Mouse (Mus musculus) heart, embryonic 16.5 days (tissue): ENCODE measurements around the gene Ppp4r1. TPM values are rescaled to one million over a fixed set of nuclear protein-coding genes. Genes with fewer than 3 reads are reported as not detected.

Source experiments
- ATAC-seq: fragments of 200-750 bp; cut with Nextera tagmentation; replicated peaks from 2 replicates; pipeline ENCODE4 v1.8.0; 2017; ENCODE audit warnings: moderate number of reproducible peaks; ENCODE audit not compliant: insufficient read depth, low FRiP score; ENCODE audit errors: extremely low read depth
- H3K27ac ChIP-seq: fragments of 300-500 bp; sonication (generic); 2 replicates; pipeline ENCODE4 v1.5.1; 2014; ENCODE audit warnings: mild to moderate bottlenecking, low read length, control low read depth, moderate library complexity
- H3K27me3 ChIP-seq: fragments of 300-500 bp; sonication (generic); 2 replicates; pipeline ENCODE4 v1.6.1; 2014; ENCODE audit warnings: low read length, mixed read lengths; ENCODE audit not compliant: control insufficient read depth, insufficient read depth
- H3K36me3 ChIP-seq: fragments of 300-500 bp; sonication (generic); 2 replicates; pipeline ENCODE4 v1.6.1; 2014; ENCODE audit not compliant: control insufficient read depth, insufficient read depth
- H3K4me1 ChIP-seq: fragments of 300-500 bp; sonication (generic); 2 replicates; pipeline ENCODE4 v1.6.1; 2014; ENCODE audit warnings: low read length, mixed read lengths; ENCODE audit not compliant: control insufficient read depth, insufficient read depth
- H3K4me2 ChIP-seq: fragments of 300-500 bp; sonication (generic); 2 replicates; pipeline ENCODE4 v1.6.1; 2014; ENCODE audit warnings: low read depth, mild to moderate bottlenecking, control low read depth, low read length
- H3K4me3 ChIP-seq: fragments of 300-500 bp; sonication (generic); 2 replicates; pipeline ENCODE4 v1.5.1; 2014; ENCODE audit warnings: mild to moderate bottlenecking, control low read depth, low read length
- H3K9ac ChIP-seq: fragments of 300-500 bp; sonication (generic); 2 replicates; pipeline ENCODE4 v1.6.1; 2014; ENCODE audit warnings: low read length, control low read depth
- H3K9me3 ChIP-seq: fragments of 300-500 bp; sonication (generic); replicated peaks from 2 replicates; pipeline ENCODE4 v1.6.1; 2016; ENCODE audit warnings: low read length; ENCODE audit not compliant: control insufficient read depth
- WGBS: fragments of 180-500 bp; shearing (Covaris S2); extraction: QIAGEN DNeasy Blood & Tissue Kit; methylation state at CpG from one replicate; pipeline ENCODE4 v1.1.7; 2014; 5-methylcytosine and 5-hydroxymethylcytosine counted together
- polyA plus RNA-seq: library from polyadenylated mRNA; unstranded; fragments of >200 nt; fragmentation: Nextera tagmentation; extraction: Ambion mirVana; gene quantifications from 2 replicates; pipeline ENCODE4 v1.2.1, GENCODE M21; 2015

Gene Ppp4r1
- 27.3 and 31.1 TPM in 2 replicates for polyA plus RNA-seq

DNA sequence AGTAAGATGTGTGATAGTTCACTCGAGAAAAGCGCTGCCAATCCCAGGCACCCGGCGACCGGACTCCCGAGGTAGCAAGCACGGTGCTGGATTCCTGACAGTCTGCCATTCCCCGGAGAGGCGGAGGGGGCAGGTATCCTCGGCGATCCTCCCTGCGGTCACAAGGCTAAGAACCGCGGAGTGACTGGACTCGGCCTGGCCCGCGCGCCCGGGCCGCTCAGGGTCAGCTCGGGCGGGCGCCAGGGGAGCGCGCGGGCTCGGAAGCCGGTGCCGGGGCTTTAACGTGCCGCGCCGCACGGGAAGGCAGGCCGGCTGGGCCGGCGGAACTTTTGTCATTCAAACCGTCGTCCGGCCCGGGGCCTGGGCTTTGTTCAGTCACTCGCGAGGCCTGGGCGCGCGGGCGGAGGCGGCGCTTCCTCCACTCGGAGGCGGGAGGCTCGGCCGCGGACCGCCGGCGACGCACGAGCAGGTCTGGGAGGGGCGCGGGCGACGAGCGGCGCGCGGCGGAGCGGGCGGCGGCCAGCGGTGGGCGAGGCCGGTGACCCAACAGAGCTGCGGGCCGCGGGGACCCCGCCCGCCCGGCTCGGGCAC, at the start of gene Ppp4r1:
TSS of gene Ppp4r1 (plus strand) at position 23 of the 591 bp plus-strand sequence.
- Histone ChIP-seq H3K27ac (peak within 1 kb of the TSS; percentile 98), H3K9me3 (no peaks in the 10 kb centered on the region), H3K9ac (peak within 1 kb of the TSS; percentile 97), H3K4me1 (peaks cover 12% of the 10 kb centered on the region), H3K4me2 (peak within 1 kb of the TSS; percentile 71), H3K27me3 (no peaks in the 10 kb centered on the region), H3K4me3 (peak within 1 kb of the TSS; percentile 86), H3K36me3 (no peaks in the 10 kb centered on the region)
- peak; percentile 84 for ATAC-seq
- under 1% methylated on average over 78 of the region's 81 CpGs for WGBS

DNA sequence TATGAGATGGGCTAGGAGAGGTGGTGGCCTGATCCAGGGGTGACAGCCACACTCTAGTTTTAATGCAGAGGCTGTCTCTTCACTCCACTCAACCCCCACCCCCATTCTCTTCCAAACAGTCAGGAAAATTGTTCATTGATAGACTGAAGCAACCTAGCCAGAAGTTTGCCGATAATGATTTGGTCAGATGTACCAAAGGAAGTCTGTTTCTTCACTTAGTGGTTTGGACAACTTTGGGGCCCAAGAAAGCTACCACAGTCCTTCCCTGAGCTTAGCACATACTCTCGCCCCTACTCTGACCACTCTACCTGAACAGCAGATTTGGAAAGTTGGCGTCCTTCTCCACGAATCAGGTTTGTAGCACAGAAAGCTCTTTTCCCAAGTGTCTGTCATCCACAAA, 49.7 kb upstream of the Ppp4r1 start:
- H3K9me3 ChIP-seq: no peaks in the 10 kb centered on the region
- WGBS: 66% methylated on average over 4 of the region's 4 CpGs

DNA sequence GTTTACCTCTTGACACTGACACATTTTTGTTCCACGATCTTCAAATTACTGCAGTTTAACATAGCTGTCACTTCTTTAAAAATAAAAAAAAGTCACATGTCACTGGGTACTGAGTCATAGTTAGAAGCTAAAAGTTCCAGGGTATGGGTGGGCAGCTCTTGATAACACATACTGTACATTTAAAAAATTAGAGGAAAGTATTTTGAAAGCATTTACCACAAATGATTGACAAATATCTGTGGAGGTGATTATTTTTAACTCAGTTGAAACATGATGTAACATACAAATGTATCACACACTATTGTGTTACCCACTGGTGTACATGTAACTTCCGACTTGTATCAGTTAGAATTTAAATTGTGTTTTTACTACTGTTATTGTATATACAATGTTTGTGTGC, 47.3 kb upstream of the Ppp4r1 start:
- 90% methylated on average over 2 of the region's 2 CpGs for WGBS
- H3K36me3 ChIP-seq: no peaks in the 10 kb centered on the region

More for the DNA sequence above, 49.7 kb upstream of the Ppp4r1 start:
- Histone ChIP-seq H3K9ac (no peak overlapping the region), H3K4me1 (no peaks in the 10 kb centered on the region; the same call in 1 of the 2 replicates), H3K4me2 (no peak overlapping the region), H3K36me3 (no peaks in the 10 kb centered on the region), H3K27me3 (no peaks in the 10 kb centered on the region), H3K4me3 (no peak overlapping the region), H3K27ac (no peak overlapping the region)
- ATAC-seq: no peak

DNA sequence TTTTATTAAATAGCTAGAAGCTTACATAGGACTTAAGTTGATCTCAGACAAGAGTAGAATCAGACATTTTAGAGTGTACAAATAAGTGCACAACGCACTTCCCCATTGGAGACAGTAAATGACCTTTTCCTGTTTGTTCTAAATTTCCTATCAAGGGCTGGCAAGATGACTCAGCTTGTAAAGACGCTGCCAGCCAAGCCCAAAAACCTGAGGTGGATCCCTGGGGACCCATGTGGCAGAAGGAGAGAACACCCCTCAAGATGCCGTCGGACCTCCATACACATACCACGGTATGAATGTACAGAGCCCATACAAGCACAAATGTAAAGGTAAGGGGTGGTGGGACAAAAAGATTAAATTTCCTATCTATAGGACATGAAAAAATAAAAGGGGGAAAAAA, 45.2 kb upstream of the Ppp4r1 start:
- Histone ChIP-seq H3K27ac (peak overlapping the region; percentile 40; the same call in 1 of the 2 replicates), H3K4me3 (no peak overlapping the region), H3K9ac (no peak overlapping the region), H3K36me3 (no peaks in the 10 kb centered on the region), H3K9me3 (no peaks in the 10 kb centered on the region), H3K4me1 (no peaks in the 10 kb centered on the region; the same call in 1 of the 2 replicates), H3K4me2 (no peak overlapping the region), H3K27me3 (no peaks in the 10 kb centered on the region)
- 72% methylated on average over 5 of the region's 5 CpGs for WGBS
- no peak for ATAC-seq

More for the DNA sequence above, 47.3 kb upstream of the Ppp4r1 start:
- no peaks in the 10 kb centered on the region for H3K9me3 ChIP-seq
- no peak for ATAC-seq
- H3K27me3 ChIP-seq: no peaks in the 10 kb centered on the region
- H3K9ac ChIP-seq: no peak overlapping the region
- H3K4me1 ChIP-seq: no peaks in the 10 kb centered on the region; the same call in 1 of the 2 replicates
- no peak overlapping the region for H3K4me2 ChIP-seq
- no peak overlapping the region for H3K27ac ChIP-seq
- H3K4me3 ChIP-seq: no peak overlapping the region

DNA sequence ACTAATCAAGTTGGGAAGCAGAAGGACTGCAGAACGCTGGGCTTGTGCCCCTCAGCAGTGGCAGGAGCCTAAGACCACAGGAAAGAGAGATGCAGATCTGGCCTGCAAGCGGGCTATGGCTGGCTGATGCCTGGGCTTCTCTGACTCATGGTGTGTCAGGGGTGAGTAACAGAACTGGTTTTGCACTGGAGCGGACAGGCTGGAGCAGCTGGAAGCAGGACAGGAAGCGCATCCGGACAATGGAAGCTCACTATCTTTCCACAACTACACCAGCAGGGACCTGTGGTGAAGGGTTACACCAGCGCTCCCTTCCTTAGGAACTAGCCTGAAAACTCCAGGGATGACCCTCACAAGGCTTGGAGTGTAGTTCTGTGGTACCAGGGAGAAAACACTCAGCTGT, 44.8 kb upstream of the Ppp4r1 start:
- 67% methylated on average over 6 of the region's 6 CpGs for WGBS
- H3K36me3 ChIP-seq: no peaks in the 10 kb centered on the region
- H3K9ac ChIP-seq: no peak overlapping the region
- no peak overlapping the region for H3K4me3 ChIP-seq
- no peaks in the 10 kb centered on the region for H3K27me3 ChIP-seq
- no peaks in the 10 kb centered on the region for H3K4me1 ChIP-seq
- no peaks in the 10 kb centered on the region for H3K9me3 ChIP-seq
- H3K4me2 ChIP-seq: no peak overlapping the region
- H3K27ac ChIP-seq: peak overlapping the region; percentile 40
- ATAC-seq: no peak

DNA sequence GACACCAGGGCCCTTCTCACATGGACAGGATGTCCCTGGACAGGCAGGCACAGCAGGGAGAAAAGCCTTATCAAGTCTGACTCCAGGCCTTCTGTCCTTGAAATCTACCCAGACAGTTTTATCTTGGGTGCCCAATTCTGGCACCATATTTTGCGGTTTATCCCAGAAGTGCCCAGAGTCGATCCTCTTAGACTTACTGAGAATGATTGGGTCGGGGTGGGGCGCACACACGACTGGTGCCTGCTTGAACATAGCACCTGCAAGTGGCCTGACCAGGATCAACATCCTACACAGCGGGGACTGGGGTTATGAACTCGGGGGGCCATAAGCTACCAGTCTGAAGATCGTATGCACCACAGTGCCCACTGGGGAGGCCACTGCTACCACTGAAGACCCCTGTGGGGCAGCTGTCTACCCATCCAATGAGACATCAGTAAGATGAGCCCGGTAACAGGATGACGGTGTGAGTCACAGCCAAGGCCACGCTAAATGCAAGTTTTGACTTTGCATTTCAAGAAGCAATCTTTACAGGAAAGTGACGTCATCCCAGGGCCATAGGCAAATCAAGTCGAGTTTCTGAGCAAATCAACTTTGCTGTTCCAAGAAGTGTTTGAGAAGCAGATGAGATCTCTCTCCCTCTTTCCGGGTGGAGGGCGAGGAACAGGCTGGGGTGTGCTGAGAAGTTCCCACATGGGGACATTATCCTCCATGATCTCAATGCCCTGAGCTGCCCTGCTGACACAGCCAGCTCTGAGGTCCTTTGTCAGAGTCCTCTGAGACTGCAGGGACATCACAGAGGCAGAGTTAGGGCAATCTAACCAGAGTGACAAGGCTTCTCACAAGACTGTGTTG, 42.3 kb upstream of the Ppp4r1 start:
- Histone ChIP-seq H3K36me3 (no peaks in the 10 kb centered on the region), H3K27ac (no peak overlapping the region), H3K9ac (no peak overlapping the region), H3K4me2 (no peak overlapping the region), H3K4me3 (no peak overlapping the region), H3K4me1 (no peaks in the 10 kb centered on the region), H3K9me3 (no peaks in the 10 kb centered on the region), H3K27me3 (no peaks in the 10 kb centered on the region)
- ATAC-seq: no peak
- 64% methylated on average over 15 of the region's 15 CpGs for WGBS

DNA sequence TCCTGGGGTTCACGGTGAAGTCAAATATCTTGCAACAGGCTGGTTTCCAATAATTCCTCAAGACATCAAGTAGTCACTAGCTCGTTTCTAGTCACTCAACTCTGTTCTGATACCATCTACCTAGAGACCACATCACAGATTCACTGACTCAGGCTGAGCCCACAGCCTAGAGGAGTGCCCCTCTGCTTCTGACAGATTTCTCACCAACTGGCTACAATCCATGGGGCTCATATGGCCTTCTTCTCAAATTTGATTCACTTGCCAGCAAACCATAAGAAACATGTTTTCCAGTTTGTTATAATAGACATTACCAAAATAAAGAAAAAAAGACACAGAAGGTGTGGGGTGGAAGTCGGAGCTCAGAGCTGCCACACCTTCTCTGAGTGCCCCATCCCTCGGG, 40.8 kb upstream of the Ppp4r1 start:
- Histone ChIP-seq H3K9me3 (no peaks in the 10 kb centered on the region), H3K9ac (no peak overlapping the region), H3K4me2 (no peak overlapping the region), H3K27ac (no peak overlapping the region), H3K4me3 (no peak overlapping the region), H3K36me3 (no peaks in the 10 kb centered on the region), H3K27me3 (no peaks in the 10 kb centered on the region), H3K4me1 (no peaks in the 10 kb centered on the region)
- no peak for ATAC-seq
- WGBS: 79% methylated on average over 4 of the region's 4 CpGs

DNA sequence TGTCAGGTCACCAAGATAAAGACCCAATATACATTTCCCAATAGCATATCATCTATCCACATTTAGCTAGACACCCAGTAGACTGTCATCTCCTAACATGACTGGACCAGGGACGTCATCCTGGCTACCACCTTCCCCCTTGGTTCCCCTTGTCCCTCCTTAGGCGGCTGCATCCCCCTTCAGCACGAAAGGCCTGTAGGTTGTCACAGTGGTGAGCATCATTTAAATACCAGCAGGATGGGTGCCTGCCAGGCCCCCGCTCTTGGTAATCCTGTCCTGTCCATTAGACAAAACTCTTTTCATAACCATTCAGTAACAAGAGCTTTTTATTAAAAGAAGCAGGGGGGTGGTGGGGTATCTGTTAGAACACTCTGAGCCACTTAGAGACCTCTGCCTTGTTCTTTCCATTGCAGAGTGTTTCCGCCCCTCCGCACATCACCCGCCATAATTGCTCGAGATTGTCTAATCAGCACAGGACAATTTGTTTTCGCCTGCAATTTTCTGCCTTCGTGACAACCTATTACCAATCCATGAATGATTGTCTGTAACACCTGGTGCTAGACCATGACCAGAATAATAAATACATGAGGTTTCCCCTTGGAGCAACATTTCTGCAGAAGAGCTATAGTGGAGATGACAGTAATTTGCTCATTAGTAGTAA, 40.0 kb upstream of the Ppp4r1 start:
- Histone ChIP-seq H3K27ac (no peak overlapping the region), H3K9ac (no peak overlapping the region), H3K9me3 (no peaks in the 10 kb centered on the region), H3K4me2 (no peak overlapping the region), H3K27me3 (no peaks in the 10 kb centered on the region), H3K36me3 (no peaks in the 10 kb centered on the region), H3K4me3 (no peak overlapping the region), H3K4me1 (no peaks in the 10 kb centered on the region)
- WGBS: 85% methylated on average over 10 of the region's 10 CpGs
- no peak for ATAC-seq

DNA sequence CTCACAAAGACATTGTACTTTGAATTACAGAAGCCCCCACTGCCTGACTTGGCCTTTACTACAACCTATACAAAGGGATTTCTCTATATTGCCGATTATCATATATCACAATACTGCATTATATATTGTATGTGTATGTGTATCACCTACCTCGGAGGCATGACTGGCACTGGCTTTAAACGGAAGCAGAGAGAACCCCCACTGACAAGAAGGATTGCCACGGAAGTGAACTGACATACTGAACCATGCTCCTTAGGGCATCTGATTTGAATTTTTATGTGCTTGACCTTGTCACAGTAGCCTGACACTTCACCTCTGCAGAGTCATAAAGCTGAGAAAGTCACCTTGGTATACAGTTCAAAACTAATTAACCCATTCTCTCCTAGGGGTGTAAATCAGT, 39.4 kb upstream of the Ppp4r1 start:
- no peaks in the 10 kb centered on the region for H3K4me1 ChIP-seq
- no peak overlapping the region for H3K27ac ChIP-seq
- ATAC-seq: no peak
- H3K9ac ChIP-seq: no peak overlapping the region
- H3K36me3 ChIP-seq: no peaks in the 10 kb centered on the region
- H3K9me3 ChIP-seq: no peaks in the 10 kb centered on the region
- no peak overlapping the region for H3K4me3 ChIP-seq
- no peak overlapping the region for H3K4me2 ChIP-seq
- H3K27me3 ChIP-seq: no peaks in the 10 kb centered on the region
- WGBS: 78% methylated on average over 4 of the region's 4 CpGs
